Mouse (Mus musculus) left cerebral cortex, postnatal 10 days (tissue): ENCODE results near the gene Rgs17. TPM values are rescaled to one million over a fixed set of nuclear protein-coding genes. Genes with fewer than 3 reads are reported as not detected.

Experiments used
- DNase-seq, 2 experiments: peaks; one replicate each; pipeline ENCODE4 v3.0.0; 2021 to 2022; ENCODE audit warnings: low spot score in 2 of 2, mixed read lengths in 1 of 2; ENCODE audit errors: extremely low spot score in 1 of 2
- intact Hi-C: fragments of 180-260 bp; cut with DNase I; formaldehyde crosslinking; loops from one replicate; pipeline ENCODE4 v1.15.1; 2025
- total RNA-seq, 2 experiments: library from RNA; stranded (reverse); gene quantifications; 2 replicates each; pipeline ENCODE4 v1.2.3; 2021

Gene Rgs17
- total RNA-seq, 2 experiments from 2014 or later = 65.2 to 67.6 TPM

- peak in 1 of 2 experiments; percentile 33 for DNase-seq
These were observed 75.3 kb downstream of the Rgs17 start for GRCm38 (mm10) chr10:5846939-5847338.

DNA sequence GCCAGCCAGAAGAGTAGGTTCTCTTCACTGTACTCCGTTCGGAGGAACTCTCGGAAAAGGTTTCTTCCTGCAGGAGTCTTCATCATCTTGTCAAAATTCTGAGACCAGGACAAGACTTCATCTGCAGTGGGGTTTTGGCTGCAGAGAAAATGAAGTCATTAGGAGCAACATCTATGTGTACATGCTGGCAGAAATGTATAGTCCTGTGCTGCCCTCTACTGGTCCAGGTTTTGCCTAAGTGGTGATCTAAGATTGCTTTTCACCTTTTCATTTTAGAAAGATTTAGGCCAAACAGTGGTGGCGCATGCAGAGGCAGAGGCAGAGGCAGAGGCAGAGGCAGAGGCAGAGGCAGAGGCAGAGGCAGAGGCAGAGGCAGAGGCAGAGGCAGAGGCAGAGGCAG, 80.8 kb downstream of the Rgs17 start:
- peak in 1 of 2 experiments; percentile 52 for DNase-seq
- intact Hi-C loops = loop anchor here (10.0 kb wide), 1 partner anchor 953 kb away; no protein-coding TSS in a partner anchor

More at GRCm38 (mm10) chr10:5846939-5847338, 75.3 kb downstream of the Rgs17 start:
- intact Hi-C loops = loop anchor here (10.0 kb wide), 1 partner anchor 948 kb away; no protein-coding TSS in a partner anchor

DNA sequence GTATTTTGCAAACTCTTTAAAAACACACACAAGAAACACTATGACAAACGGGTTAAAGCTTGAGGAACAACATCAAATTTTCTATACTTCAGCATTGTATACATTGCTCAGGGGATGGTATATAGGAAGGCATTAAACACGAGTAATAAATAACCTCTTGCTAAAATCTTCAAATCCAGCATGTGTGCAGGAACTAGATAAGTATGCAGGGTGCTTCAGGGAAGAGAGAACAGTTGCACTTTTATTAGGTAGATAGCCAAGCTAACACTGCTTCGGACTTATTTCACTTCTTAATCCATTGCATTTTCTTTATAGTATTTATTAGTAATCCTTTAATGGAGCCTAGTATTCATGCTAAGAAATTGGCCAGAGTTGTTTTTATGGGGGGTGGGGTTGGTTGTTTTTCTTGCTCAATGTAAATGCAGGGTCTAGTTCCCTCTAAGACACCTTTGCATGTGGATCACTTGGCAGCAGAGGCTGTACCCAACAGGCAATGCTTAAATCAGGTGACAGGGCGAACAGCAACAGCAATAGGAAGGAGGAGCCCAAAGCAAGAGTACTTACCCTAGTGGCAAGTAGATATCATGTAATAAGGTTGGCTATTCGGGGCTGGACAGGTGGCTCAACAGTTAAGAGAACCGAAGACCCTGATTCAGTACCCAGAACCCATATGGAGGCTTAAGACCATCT, 95.7 kb downstream of the Rgs17 start:
- intact Hi-C loops = no loop called here
- no peak for DNase-seq

DNA sequence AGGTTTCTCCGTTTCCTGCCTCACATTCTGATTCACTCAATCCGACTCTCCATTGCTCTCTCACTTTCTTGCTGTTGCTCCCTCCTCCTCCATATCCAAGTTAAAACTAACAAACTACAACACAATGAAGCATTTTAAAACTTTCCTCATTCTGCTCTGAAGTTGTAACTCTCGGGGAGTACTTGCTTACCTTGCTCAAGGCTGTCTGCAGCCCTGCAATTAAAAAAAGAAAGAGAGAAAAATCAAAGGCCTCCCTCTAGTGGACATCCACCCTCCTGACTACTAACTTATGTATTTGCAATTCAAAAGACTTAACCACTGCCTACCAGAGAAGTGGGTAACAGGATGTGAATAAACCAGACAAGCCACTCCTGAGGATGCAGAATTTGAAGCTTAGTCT, 97.4 kb downstream of the Rgs17 start:
- peak in 1 of 2 experiments; percentile 59 for DNase-seq
- intact Hi-C loops = no loop called here

GRCm38 (mm10) chr10:5823740-5824491, 98.3 kb downstream of the Rgs17 start, which contains the start of gene Mtrf1l:
Mtrf1l (minus strand) TSS chr10:5823910.
- peak; percentile 92 to 98 for DNase-seq
- intact Hi-C loops = no loop called here

- no peak for DNase-seq
- intact Hi-C loops = no loop called here
These were observed 98.9 kb downstream of the Rgs17 start for GRCm38 (mm10) chr10:5823291-5823739.

GRCm38 (mm10) chr10:5818772-5819171, 103.4 kb downstream of the Rgs17 start:
- intact Hi-C loops = no loop called here
- DNase-seq = no peak

DNA sequence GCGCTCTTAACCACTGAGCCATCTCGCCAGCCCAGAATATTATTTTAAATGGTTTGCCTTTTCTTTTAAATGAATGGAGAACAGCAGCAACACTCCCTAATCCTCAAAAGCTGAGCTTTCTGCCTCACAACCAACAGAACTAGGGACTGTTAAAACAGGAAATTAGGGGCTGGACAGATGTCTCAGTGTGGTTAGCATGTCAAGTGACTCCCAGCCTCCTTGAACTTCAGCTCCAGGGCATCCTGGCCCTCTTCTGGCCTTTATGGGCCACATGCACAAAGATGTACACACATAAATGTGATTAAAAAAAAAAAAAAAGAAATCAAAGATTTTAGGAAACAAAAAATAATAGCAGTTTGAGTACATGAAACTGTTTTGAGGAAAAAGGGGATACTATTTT, 106.2 kb downstream of the Rgs17 start:
- no peak for DNase-seq
- intact Hi-C loops = no loop called here

- no peak for DNase-seq
- intact Hi-C loops = no loop called here
These were observed 108.5 kb downstream of the Rgs17 start for GRCm38 (mm10) chr10:5813724-5814123.

- no peak for DNase-seq
- intact Hi-C loops = no loop called here
These were observed 114.5 kb downstream of the Rgs17 start for GRCm38 (mm10) chr10:5807683-5808082.

DNA sequence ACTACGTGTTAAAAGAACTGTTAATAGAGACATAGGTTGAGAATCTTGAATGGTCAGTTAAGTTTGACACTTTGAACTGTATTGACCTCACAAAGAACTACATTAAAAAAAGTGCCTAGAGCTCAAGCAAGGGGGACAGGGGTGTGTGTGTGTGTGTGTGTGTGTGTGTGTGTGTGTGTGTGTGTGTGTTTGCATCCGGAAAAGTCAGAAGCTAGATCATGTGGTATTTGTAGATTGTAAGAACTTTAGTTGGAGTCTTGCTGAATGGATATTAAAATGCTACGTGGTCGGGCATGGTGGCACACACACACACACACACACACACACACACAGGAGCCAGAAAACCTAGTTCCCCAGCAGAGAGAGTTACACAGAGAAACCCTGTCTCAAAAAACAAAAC, 115.2 kb downstream of the Rgs17 start:
- intact Hi-C loops = no loop called here
- no peak for DNase-seq

DNA sequence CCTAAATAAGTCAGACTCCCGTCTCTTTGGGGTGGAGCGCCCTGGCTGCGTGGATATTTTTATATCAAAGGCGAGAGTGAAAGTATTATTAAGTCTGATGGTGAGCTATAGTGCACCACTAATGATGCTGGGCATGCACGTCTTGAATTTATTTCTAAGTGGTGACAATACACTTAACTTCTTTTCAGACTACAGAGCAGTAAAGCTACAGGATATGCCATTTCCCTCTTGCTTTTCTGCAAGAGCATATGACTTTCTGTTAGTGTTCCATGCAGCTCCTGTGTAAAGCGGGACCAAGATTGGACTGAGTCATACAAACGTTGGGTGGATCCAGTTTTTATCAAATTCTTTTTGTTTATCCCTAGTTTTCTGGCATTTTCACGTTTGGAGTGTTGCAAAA, 115.8 kb downstream of the Rgs17 start:
- no peak for DNase-seq
- intact Hi-C loops = no loop called here

- intact Hi-C loops = no loop called here
- DNase-seq = peak; percentile 93 to 99
These were observed 116.4 kb downstream of the Rgs17 start for GRCm38 (mm10) chr10:5805731-5806307.

- intact Hi-C loops = no loop called here
- peak; percentile 98 to 99 for DNase-seq
These were observed 116.9 kb downstream of the Rgs17 start, which contains the start of gene Fbxo5 for GRCm38 (mm10) chr10:5805243-5805730. Fbxo5 (minus strand) TSS chr10:5805600.

GRCm38 (mm10) chr10:5804691-5805156, 117.5 kb downstream of the Rgs17 start:
- intact Hi-C loops = no loop called here
- DNase-seq = peak; percentile 23 to 46

DNA sequence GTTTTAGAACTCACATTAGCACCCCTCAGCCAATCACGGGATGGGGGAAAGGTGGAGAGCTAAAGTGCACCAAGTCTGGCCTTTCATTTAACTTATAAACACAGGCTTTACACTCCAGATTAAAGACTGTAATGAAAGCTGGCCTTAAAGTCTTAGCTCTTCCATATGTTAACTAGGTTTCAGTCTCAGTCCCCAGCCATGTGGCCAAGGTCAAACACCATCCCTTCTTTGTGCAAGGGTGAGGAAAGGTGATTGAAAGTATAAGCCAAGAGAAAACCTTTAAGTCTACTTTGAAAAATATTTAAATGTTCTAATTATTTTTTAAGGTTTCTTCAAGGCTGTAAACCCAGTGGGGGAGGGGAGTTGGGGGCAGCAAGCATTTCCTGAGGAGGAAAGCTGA, 118.5 kb downstream of the Rgs17 start:
- intact Hi-C loops = no loop called here

DNA sequence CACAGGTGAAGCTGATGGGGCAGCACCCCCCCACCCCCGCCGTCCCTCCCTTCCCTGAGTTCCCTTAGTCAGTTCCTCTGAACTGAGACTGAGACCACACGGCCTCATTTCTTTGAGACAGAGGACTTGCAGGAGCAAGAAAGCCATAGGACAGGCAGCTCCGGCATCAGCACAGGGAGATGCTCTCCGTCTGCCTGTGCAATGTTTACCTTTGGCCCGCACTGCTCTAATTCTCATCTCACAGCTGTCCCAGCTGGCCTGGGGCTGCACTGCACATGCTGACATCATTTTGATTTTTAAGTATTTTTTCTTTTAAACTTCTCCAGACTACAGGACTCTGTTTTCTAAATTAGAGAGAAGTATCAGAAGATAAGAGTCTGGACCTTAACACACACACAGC, 119.3 kb downstream of the Rgs17 start:
- intact Hi-C loops = no loop called here
- no peak for DNase-seq

More for the DNA sequence above, 118.5 kb downstream of the Rgs17 start:
- DNase-seq = no peak

DNA sequence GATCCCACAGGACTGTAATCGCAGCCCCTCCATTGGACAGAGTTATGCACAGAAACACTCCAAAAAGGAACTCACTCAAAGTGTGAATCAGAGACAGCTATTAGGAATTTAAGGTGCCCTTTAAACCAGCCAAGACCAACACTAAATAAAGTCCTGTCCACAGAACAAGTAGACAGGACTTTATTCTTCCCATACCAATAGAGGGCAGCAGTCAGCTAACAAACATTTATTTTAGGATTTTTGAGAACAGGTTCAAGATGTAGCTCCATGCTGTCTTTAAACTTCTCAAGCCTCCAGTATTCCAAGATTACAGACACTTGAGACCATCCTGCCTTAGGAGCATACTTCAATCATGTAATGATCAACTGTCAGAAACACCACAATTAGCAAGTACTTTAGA, 121.7 kb downstream of the Rgs17 start:
- no peak for DNase-seq
- intact Hi-C loops = no loop called here

GRCm38 (mm10) chr10:5798069-5798468, 124.1 kb downstream of the Rgs17 start:
- intact Hi-C loops = no loop called here
- no peak for DNase-seq
